Mouse (Mus musculus) left cerebral cortex, postnatal 14 days (tissue): ENCODE measurements at regions not wholly inside any gene's neighbourhood (a gene's known extent, or its start where the extent isn't known, plus 50 kb on each side); places are given as distances from the start of the nearest gene placed in this dataset.

Experiments
- DNase-seq, 2 experiments: peaks; one replicate each; pipeline ENCODE4 v3.0.0; 2021 to 2022; ENCODE audit warnings: low spot score in 2 of 2, mixed read lengths in 1 of 2
- intact Hi-C: fragments of 180-260 bp; cut with DNase I; formaldehyde crosslinking; loops from one replicate; pipeline ENCODE4 v1.15.1; 2025

DNA sequence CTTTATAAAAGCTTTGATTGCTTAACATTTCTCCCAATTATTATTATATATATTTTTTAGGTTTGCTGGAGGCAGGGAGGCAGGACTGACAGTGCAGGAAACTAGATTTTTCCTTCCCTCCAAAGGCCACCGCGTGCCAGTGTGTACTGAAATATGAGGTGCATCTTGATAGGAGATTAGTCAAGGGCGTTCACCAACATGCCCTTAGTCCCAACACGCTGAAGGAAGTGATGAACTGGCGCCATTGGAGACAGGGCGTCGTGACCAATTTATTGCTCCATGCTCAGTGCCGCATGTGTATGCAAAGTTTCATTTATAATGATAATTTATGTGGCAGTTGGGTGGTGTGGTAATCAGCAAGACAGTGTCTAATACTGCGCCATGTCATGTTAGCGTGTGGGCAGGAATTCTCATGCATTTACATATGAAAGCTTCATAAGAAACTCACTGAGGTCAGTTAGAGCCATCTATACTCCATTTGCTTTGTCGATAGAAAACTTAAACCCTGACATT, 66.2 kb downstream of the Isl1 start:
- intact Hi-C loops = no loop called here
- DNase-seq = no peak

DNA sequence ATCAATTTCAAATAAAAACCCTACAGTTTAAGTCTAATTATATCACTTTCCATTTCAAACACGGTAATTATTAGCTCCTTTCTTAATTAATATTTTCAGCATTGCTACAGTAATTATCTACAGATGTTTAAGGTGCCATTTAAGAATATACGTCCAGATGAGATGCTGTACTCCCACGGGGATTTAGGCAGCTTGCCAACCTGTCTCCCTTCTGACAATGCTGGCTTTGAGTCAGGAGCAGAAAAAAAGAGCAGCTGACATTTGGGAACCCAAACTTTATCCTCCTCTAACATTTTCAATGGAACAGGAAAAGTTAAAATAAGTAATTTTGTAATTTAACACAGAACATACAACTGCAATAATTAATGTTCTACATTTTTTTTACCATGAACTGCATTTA, 94.4 kb downstream of the Isl1 start:
- no peak for DNase-seq
- intact Hi-C loops = no loop called here

DNA sequence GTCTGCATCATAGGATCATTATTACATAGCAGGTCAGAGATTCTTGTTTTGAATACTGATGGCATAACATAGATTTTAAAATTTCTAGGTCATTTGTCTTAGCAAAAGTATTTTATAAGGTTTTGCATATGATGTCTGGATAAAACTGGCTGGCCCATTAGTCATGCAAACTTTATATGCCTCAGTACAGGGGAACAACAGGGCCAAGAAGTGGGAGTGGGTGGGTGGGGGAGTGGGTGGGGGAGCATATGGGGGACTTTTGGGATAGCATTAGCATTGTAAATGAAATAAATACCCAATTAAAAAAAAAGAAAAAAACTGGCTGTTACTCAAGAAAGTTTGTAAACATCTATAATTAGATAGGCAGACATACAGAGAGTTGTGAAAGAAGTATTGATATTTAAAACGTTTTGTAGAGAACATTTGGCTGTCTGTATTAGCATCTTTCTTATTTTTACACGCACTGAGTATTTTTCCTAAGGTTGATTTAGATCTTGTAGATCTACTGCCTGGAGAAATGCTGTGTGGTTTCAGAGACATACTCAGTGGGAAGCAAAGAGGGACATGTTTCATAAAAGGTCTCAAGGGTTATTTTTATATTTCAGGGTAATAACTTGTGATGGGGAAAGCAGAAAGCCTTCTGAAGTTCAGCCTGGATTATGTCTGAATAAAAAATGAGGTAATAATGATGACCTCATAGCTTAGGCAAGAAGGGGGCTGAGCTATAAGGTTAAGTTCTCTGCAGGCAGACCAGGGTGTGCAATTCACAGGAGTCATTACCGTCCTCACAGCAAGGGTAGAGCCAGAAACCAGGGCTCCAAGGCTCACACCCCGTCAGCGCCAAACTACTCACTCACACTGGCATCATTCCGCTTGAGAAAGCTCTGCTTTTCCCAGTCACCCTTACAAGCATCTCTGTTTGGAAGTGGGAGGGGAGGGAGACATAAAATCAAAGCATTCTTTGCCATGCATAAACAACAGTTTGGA, 95.4 kb downstream of the Isl1 start:
- DNase-seq = no peak
- intact Hi-C loops = no loop called here

DNA sequence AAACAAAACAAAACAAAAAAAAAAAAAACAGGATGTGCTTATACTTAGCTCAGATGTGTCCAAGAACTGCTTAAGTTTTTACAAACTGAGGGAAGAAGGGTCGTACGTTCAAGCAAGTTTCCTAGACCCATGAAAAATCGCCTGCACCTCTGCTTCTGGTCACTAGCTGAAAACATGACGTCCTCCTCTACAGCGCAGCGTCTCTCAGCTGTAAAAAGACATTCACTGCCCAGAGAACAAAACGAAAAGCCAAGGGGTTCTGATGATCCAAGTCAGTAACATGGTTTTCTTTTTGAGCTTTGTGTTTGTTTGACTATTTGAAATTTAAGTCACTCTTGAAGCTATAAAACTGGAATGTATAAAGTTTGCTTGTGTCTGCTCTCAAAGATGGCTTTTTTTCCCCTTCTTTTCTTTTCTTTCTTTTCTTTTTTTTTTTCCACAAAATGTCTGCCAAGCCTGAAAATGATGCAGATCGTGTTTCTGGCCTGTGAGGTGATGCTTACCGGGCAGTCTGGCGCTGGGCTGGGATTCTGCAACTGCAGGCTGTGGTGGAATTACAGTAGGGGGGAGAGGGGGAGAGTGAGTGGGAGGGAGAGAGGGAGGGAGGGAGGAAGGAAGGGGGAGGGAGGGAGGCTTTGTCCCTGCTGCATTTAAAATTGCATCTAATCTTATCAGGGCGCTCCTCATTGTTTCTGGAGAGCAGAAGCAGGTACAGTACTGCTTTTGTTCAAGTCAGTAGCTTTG, 108.1 kb downstream of the Isl1 start:
- no peak for DNase-seq
- intact Hi-C loops = no loop called here

DNA sequence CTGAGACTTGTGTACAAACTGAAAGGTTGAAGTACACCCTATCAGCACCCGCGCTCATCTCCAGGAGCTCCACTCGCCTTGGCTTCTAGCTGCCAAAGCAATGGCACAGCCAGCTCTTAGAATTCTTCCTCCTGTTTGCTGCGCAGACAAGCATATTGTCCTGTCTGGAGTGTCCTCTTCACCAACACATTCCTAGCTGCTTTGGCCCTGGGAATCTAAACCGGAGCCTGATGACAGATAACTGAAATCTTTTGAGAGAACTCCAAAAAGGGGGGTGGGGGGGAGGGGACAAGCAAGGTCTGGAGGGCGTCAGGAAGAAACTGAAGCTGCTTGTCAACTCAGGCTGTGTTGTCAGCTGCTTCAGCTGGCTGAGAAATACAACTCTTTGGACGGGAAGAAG, 122.4 kb downstream of the Isl1 start:
- DNase-seq = no peak
- intact Hi-C loops = no loop called here

DNA sequence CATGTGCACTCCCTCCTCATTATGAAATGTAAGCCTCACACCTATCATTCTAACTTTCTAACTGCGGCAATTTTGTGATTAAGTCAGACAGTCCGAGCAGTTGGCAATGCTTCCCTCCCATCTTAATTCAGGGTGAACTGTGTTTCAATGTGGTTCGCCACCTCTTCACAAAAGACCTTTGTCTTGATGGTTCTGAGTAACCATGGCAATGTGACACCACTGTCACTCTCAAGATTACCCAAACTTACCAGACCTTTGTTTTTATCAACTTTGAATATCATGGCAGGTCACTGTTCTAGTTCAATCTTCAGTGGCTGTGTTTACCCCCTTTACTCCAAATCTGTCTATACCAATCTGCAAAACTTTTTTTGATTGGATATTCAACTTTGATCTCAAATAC, 131.7 kb downstream of the Isl1 start:
- intact Hi-C loops = no loop called here
- no peak for DNase-seq

DNA sequence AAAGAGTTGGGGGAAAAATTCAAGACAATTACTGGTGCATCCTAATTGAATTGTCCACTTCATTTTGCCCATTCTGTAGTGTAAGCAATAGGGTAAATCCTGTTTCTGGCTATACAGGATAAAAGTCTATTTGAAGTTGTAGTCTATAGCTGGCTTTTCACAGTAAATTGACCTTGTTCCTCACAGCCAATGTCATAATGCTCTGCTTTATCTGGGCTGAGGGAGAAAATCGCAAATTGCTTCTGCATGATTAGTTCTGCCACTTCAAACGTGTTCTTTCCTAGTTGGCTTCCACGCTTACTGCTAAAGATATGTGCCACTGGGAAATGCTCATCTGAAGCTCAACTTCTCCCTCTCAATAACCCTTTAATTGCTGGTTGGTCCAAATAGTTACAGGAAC, 134.5 kb downstream of the Isl1 start:
- no peak for DNase-seq

DNA sequence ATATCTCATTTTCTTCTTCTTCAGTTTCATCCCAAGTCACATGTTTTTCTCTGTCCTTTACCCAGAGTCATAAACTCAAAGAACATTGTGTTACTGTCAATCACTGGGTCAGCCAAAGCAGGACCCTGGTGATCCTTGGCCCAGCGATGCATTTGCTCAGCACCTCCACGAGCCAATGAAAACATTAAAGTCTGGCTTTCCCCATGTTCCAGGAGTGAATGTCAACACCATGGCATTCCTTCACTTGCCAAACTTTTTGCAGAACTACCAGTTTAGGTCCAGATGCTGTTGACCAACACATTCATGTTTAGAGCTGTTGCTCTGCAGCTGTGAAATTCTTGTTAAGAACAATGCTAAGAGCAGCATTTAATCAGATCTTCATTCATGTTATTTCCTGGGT, 135.6 kb downstream of the Isl1 start:
- intact Hi-C loops = no loop called here
- DNase-seq = no peak

More for the DNA sequence above, 134.5 kb downstream of the Isl1 start:
- intact Hi-C loops = no loop called here

DNA sequence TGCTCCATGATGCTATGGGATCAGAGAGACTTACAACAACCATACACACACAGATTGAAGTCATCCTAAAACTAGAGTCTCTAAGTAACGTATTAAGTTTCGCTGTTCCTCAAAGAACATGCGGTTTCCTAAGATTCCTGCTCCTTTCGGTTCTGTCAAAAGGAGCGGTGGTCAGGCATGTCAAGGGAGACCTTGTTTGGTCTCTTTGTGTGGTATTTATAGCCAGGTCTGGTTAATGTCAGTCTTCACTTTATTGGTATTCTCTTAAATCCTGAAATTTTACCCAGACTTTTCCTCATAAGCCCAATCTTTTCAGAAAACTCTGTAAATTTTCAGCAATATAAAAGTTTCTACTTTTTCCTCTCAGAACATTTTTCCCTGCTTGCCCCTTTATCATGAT, 166.5 kb downstream of the Isl1 start:
- no peak for DNase-seq
- intact Hi-C loops = no loop called here

DNA sequence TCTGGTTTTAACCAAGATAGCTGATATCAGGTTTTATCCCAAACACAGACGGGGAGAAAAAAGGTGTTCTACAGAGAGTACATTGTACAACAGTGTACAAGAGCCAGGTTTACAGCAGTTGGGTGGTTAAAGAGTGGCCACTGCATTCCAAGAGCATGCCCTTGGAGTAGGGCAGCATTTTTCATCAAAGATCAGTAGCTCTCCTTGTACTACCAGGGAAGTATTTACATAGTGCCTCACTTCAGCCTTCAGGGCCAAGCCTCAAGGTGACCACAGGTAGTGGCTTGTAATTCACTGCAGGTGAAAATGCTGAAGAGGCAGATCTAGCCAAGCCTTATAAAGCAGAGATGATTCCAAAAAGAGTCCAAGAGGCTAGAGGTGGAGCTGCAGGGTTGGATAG, 190.8 kb downstream of the Isl1 start:
- intact Hi-C loops = no loop called here

DNA sequence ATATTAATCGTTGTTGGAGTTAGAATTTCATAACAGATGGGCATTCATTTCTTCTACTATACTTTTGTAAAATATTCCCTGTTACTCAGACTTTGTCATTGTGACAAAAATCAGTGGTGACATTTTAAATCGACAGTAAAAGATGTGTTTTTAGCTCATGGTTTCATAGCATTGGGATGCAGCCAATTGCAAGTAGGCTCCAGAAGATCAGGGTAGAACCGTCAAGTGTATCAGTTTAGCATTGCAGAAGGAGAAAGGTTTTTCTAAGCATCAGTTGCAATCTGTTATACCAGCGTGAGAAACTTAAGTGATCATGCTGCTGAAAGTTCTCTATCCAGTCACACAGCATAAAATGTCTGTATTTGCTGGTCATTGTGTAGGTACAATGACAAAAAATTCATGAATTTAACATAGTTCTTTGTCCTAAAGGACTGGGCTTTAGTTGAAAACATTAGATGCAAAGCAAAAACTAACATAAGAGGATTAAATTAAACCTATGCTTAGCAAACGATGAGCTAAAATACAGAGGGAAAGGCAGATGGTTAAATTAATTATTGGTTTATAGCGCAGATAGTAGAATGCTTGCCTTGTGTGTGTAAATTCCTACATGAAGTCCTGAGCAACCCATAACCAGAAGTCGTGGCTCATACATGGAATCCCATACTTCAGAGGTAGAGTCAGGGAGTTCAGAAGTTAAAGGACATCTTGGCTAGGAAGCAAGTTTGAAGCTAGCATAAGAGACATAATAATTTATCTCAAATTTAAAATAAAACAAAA, 198.3 kb downstream of the Isl1 start:
- DNase-seq = peak in 1 of 2 experiments; percentile 15
- intact Hi-C loops = no loop called here

More for the DNA sequence above, 190.8 kb downstream of the Isl1 start:
- no peak for DNase-seq

DNA sequence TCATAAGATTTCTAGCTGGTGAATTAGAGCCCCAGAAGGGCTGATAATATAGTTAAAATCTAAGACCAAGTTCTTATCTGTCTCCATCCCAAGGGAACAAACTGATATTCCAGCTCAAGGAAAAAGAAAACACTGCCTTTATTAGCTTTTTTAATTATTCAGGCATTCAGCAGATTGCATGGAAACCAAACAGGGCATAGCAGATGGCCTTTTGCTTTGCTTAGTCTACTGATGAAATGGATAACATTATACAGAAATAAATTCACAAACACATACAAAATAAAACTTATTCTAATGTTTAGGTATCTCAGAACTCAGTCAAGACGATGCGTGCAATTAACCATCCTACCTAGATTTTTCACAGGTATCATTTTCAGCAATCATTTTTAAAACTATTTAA, 198.9 kb downstream of the Isl1 start:
- no peak for DNase-seq
- intact Hi-C loops = no loop called here

DNA sequence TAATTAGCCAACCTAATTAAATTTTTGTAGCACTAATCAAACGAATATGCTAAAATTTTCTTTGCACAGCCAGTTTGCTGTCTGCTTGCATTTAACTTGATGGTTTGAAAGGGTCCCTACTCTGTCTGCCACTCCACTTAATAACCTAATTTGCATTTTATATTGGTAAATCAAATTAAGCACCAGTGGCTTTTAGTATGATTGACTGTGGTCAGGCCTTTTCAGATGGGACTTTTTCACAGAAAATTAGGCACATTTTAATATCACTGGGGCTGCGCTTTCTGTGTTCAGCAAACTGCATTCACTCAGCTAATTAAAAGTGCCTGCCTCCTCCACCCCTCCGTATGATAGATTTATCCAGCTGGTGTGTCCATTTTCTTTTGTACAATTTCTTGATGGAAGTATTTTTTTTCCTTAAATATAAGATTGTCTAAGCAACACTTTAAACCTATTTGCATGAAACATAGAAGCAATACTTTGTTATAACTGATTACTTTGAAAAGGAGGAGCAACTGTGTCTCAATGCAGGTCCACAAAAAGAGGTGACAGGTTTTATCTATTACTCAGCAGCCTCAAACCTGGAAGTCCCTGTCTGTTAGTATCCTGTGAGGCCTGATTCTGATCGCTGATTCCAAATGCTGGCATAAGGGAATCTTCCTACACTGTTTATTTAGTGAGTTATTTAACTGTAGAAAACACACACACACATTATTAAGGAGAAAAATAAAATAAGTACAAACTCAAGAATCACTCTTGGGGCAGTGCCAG, 221.8 kb downstream of the Isl1 start:
- DNase-seq = no peak
- intact Hi-C loops = no loop called here

DNA sequence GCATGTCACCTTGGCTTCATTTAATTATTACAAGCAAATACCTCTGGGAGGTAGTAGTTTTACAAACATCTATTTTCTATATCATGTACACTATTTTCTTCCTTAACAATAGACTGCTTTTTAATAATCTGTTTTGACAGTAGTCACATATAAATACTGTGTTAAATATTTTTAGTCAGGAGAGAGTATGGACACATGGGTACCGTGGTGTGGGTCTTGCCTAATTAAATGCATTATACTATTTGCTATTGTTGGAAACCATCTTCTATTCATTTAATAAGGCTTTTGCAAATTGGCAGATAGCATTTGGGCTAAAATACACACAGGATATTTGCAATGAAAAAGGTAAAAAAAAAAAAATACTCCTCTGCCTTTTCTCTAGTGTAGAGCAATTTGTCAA, 222.3 kb downstream of the Isl1 start:
- intact Hi-C loops = no loop called here
- DNase-seq = no peak

DNA sequence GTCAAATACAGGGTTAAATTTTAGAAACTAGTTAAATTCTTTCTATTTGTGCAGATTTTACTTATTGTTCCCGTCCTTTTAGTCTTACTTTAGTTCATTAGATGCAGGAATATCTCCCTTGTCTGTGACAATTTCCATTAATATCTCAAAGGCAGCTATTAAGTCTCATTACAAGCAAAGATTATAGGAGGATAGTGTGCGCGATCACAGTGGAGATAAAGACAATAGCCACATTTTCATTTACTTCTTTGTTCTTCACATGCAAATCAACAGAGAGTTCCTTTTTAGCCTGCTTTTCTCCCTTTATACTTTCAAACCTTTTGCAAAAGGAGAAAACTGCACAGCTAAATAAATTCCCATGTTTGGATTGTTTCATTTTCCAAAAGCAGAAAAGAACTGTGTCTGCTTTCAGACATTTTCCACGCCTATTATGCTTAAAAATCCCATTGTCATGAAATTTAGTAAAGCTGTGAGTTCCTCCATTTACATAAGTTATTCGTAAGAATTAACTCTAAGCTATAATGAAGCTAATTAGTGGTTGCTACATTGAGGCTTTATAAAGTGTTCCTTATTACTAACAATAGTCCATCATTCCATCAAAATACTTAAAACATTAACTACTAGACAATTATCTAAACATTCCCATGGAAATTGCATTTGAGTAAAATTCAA, 252.4 kb downstream of the Isl1 start:
- DNase-seq = no peak
- intact Hi-C loops = no loop called here

DNA sequence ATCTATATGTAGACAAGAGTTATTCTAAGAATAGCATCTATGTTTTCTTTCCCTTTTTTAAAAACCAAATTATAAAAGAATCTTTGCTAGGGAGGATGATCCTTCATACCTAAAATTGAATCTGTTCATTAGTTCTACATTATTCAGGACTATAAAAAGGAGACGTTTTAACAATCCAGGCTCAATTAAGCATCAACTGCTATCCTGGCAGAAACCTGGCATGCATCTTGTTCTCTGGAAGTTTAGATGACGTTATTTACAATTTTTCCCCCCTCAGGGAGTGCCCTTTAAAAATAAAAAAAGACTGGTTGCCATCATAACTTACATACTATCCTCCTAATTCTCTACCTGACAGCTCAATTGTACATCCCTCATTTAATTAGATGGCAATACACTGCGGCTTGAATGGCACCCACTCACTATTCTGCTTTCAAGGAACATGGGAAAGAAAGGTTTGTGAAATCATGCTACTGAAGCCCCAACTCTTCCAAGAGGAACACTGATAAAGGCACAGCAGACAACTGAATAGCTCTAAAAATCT, 253.3 kb downstream of the Isl1 start:
- DNase-seq = no peak
- intact Hi-C loops = no loop called here

DNA sequence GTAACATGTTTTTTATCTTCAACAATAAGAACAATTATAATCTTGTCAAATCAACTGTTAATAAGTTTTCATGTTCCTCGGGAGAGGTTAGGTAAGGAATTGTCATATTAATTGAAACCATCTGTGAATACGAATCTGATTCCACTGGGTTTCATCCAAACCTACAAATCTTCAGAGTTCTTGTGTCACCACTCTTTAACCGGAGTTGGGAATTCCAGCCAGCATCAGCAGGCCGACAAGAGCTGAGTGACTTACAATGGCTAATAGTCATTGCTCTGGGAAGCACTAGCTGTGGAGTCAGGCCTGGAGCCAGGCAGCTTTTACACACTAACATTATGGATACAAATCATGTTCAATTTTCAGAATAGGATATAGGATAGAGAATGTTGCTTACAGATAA, 273.3 kb downstream of the Isl1 start:
- intact Hi-C loops = no loop called here
- no peak for DNase-seq

DNA sequence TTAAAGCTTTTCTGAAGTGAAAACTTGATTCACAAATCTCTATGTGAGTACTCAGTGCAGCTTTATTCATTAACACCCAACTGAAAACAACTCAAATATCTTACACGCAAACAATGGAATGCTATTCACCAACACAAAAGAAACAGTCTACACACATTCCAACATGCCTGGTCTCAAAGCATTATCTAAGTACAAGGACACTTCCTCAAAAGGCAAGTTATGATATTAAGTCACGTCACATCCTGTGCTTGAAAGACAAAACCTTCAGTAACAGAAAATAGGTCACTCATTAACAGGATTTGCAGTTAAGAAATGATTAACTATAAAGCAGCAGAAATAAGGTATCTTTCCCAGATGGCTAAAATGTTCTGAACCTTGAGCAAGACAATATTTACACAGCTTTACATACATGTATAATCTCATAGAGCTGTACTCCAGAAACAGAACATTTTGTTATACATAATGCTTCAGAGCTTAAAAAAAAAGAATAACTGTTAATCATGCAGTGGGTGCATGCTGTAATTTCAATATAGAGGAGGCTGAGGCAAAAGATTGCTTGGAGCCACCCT, 279.3 kb downstream of the Isl1 start:
- intact Hi-C loops = no loop called here
- no peak for DNase-seq
